Mouse (Mus musculus) kidney, postnatal 0 days (tissue): ENCODE data around the gene Znhit6. TPM values are rescaled to one million over a fixed set of nuclear protein-coding genes. Genes with fewer than 3 reads are reported as not detected.

Experiments
- ATAC-seq: fragments of 200-750 bp; cut with Nextera tagmentation; replicated peaks from 2 replicates; pipeline ENCODE4 v1.8.0; 2017; ENCODE audit warnings: low read depth, moderate number of reproducible peaks, moderate TSS enrichment, moderate library complexity; ENCODE audit not compliant: low FRiP score
- DNase-seq: peaks from one replicate; pipeline ENCODE4 v3.0.0-alpha.2; 2016; ENCODE audit warnings: low spot score
- H3K27ac ChIP-seq: fragments of 300-500 bp; sonication (generic); 2 replicates; pipeline ENCODE4 v1.5.1; 2014; ENCODE audit warnings: mild to moderate bottlenecking
- H3K27me3 ChIP-seq: fragments of 300-500 bp; sonication (generic); 2 replicates; pipeline ENCODE4 v1.6.1; 2014; ENCODE audit warnings: low read length, mixed read lengths; ENCODE audit not compliant: insufficient read depth
- H3K36me3 ChIP-seq: fragments of 300-500 bp; sonication (generic); 2 replicates; pipeline ENCODE4 v1.6.1; 2014; ENCODE audit warnings: low read length, mixed read lengths; ENCODE audit not compliant: insufficient read depth
- H3K4me1 ChIP-seq: fragments of 300-500 bp; sonication (generic); replicated peaks from 2 replicates; pipeline ENCODE4 v1.6.1; 2014; ENCODE audit warnings: antibody characterized with exemption, low read length, mixed read lengths; ENCODE audit not compliant: insufficient read depth
- H3K4me2 ChIP-seq: fragments of 300-500 bp; sonication (generic); 2 replicates; pipeline ENCODE4 v1.6.1; 2014; ENCODE audit warnings: mild to moderate bottlenecking, low read length, moderate library complexity, mixed read lengths
- H3K4me3 ChIP-seq: fragments of 300-500 bp; sonication (generic); replicated peaks from 2 replicates; pipeline ENCODE4 v1.5.1; 2014; ENCODE audit warnings: low read depth, low read length
- H3K9ac ChIP-seq: fragments of 300-500 bp; sonication (generic); 2 replicates; pipeline ENCODE4 v1.6.1; 2014; ENCODE audit warnings: low read depth, low read length
- H3K9me3 ChIP-seq: fragments of 300-500 bp; sonication (generic); replicated peaks from 2 replicates; pipeline ENCODE4 v1.6.1; 2016; ENCODE audit warnings: low read length, inconsistent platforms, mixed read lengths
- CTCF ChIP-seq: IDR thresholded peaks from 2 replicates; pipeline ENCODE4 v1.5.1; 2016; ENCODE audit warnings: antibody characterized with exemption, low read depth, mild to moderate bottlenecking, moderate library complexity
- WGBS: fragments of 180-500 bp; shearing (Covaris S2); extraction: QIAGEN DNeasy Blood & Tissue Kit; methylation state at CpG from one replicate; pipeline ENCODE4 v1.1.7; 2014; 5-methylcytosine and 5-hydroxymethylcytosine counted together
- polyA plus RNA-seq: library from polyadenylated mRNA; unstranded; fragments of >200 nt; fragmentation: Nextera tagmentation; extraction: Ambion mirVana; gene quantifications from 2 replicates; pipeline ENCODE4 v1.2.1, GENCODE M21; 2015

Gene Znhit6
- 28.6 and 31.8 TPM in 2 replicates for polyA plus RNA-seq

- WGBS: 6% methylated on average over 37 of the region's 37 CpGs
- H3K9ac ChIP-seq: peak within 1 kb of the TSS; percentile 62
- TF ChIP-seq CTCF: peak; percentile 15; the same call in 1 of the 2 replicates
- H3K4me2 ChIP-seq: peak within 1 kb of the TSS; percentile 85
- no peaks in the 10 kb centered on the region for H3K27me3 ChIP-seq
- H3K4me1 ChIP-seq: peaks cover 8% of the 10 kb centered on the region
- H3K36me3 ChIP-seq: 0 out of 2 replicates have a peak, but pooled peaks cover 5% of the 10 kb centered on the region
- DNase-seq (peak; percentile 96), ATAC-seq (peak; percentile 87)
- H3K27ac ChIP-seq: peak within 1 kb of the TSS; percentile 64
- H3K4me3 ChIP-seq: peak within 1 kb of the TSS; percentile 78
- no peaks in the 10 kb centered on the region for H3K9me3 ChIP-seq
Measured at GRCm38 (mm10) chr3:145575743-145576481, at the start of gene Znhit6. Znhit6 (plus strand) TSS chr3:145576205.

GRCm38 (mm10) chr3:145537870-145538269, 38.1 kb upstream of the Znhit6 start:
- no peak overlapping the region for H3K9ac ChIP-seq
- TF ChIP-seq CTCF: no peak
- no peaks in the 10 kb centered on the region for H3K9me3 ChIP-seq
- H3K4me3 ChIP-seq: no peak overlapping the region
- no peaks in the 10 kb centered on the region for H3K4me1 ChIP-seq
- DNase-seq (no peak), ATAC-seq (no peak)
- 90% methylated on average over 1 of the region's 1 CpGs for WGBS
- H3K4me2 ChIP-seq: no peak overlapping the region
- no peak overlapping the region for H3K27ac ChIP-seq
- H3K27me3 ChIP-seq: no peaks in the 10 kb centered on the region
- H3K36me3 ChIP-seq: no peaks in the 10 kb centered on the region

- H3K4me3 ChIP-seq: no peak overlapping the region
Measured at GRCm38 (mm10) chr3:145548441-145549415, 27.3 kb upstream of the Znhit6 start.

GRCm38 (mm10) chr3:145550216-145550615, 25.8 kb upstream of the Znhit6 start:
- 81% methylated on average over 3 of the region's 3 CpGs for WGBS
- Histone ChIP-seq H3K4me2 (no peak overlapping the region), H3K36me3 (no peaks in the 10 kb centered on the region), H3K9ac (no peak overlapping the region), H3K4me1 (no peaks in the 10 kb centered on the region), H3K9me3 (no peaks in the 10 kb centered on the region), H3K27me3 (no peaks in the 10 kb centered on the region), H3K4me3 (no peak overlapping the region), H3K27ac (no peak overlapping the region)
- ATAC-seq: no peak
- DNase-seq: no peak
- TF ChIP-seq CTCF: no peak

More at GRCm38 (mm10) chr3:145548441-145549415, 27.3 kb upstream of the Znhit6 start:
- ATAC-seq: no peak
- DNase-seq: no peak
- Histone ChIP-seq H3K4me2 (no peak overlapping the region), H3K27ac (no peak overlapping the region), H3K27me3 (no peaks in the 10 kb centered on the region), H3K36me3 (no peaks in the 10 kb centered on the region), H3K4me1 (no peaks in the 10 kb centered on the region), H3K9me3 (no peaks in the 10 kb centered on the region), H3K9ac (no peak overlapping the region)
- TF ChIP-seq CTCF: no peak
- WGBS: 75% methylated on average over 10 of the region's 10 CpGs

GRCm38 (mm10) chr3:145554388-145554787, 21.6 kb upstream of the Znhit6 start:
- no peak overlapping the region for H3K27ac ChIP-seq
- no peaks in the 10 kb centered on the region for H3K9me3 ChIP-seq
- WGBS: 73% methylated on average over 2 of the region's 2 CpGs
- H3K36me3 ChIP-seq: no peaks in the 10 kb centered on the region
- no peak for ATAC-seq
- no peaks in the 10 kb centered on the region for H3K27me3 ChIP-seq
- H3K4me2 ChIP-seq: no peak overlapping the region
- no peak for TF ChIP-seq CTCF
- no peak overlapping the region for H3K4me3 ChIP-seq
- no peak for DNase-seq
- no peaks in the 10 kb centered on the region for H3K4me1 ChIP-seq
- no peak overlapping the region for H3K9ac ChIP-seq

GRCm38 (mm10) chr3:145556206-145556605, 19.8 kb upstream of the Znhit6 start:
- ATAC-seq: no peak

More at GRCm38 (mm10) chr3:145556206-145556605, 19.8 kb upstream of the Znhit6 start:
- Histone ChIP-seq H3K9me3 (no peaks in the 10 kb centered on the region), H3K4me3 (no peak overlapping the region), H3K9ac (no peak overlapping the region), H3K27ac (no peak overlapping the region), H3K4me1 (no peaks in the 10 kb centered on the region), H3K4me2 (no peak overlapping the region), H3K27me3 (no peaks in the 10 kb centered on the region), H3K36me3 (no peaks in the 10 kb centered on the region)
- no peak for DNase-seq
- TF ChIP-seq CTCF: no peak
- WGBS: 91% methylated on average over 10 of the region's 10 CpGs
